Mouse (Mus musculus) leukemia stem cell, adult 10-12 weeks (primary cell): ENCODE results near the gene Vax2. TPM values are rescaled to one million over a fixed set of nuclear protein-coding genes. Genes with fewer than 3 reads are reported as not detected.

Experiments
- polyA plus RNA-seq: library from polyadenylated mRNA; stranded (reverse); fragments of >175 nt; gene quantifications from 2 replicates; pipeline ENCODE4 v1.2.3, GENCODE M21; 2012; ENCODE audit warnings: low replicate concordance

Vax2 gene
- polyA plus RNA-seq = 0.19 and 0.24 TPM in 2 replicates

GRCm38 (mm10) chr6:83711067-83711675 is at the start of gene Vax2:
Gene Vax2, plus strand, starts transcription at chr6:83711264.

GRCm38 (mm10) chr6:83677757-83678156 is 33.3 kb upstream of the Vax2 start, which contains the start of gene Cd207:
Gene Cd207, minus strand, starts transcription at chr6:83677857.

GRCm38 (mm10) chr6:83742761-83743160 is 31.7 kb downstream of the Vax2 start, which contains the start of gene Atp6v1b1:
Gene Atp6v1b1, plus strand, starts transcription at chr6:83742990.

GRCm38 (mm10) chr6:83762344-83762743 is 51.3 kb downstream of the Vax2 start, which contains the start of gene Ankrd53:
Gene Ankrd53, plus strand, starts transcription at chr6:83762644.

GRCm38 (mm10) chr6:83775638-83776293 is 64.7 kb downstream of the Vax2 start, which contains the start of gene Tex261:
Gene Tex261, minus strand, starts transcription at chr6:83775813.

Other genes with a start within 250 kb of the Vax2 start
- 6.0 and 15.2 TPM in 2 replicates for gene Dguok, start 204.3 kb upstream of the Vax2 start, polyA plus RNA-seq
- gene Actg2, start 175.0 kb upstream of the Vax2 start, polyA plus RNA-seq = not detected in 2 replicates
- 0.55 and 2.0 TPM in 2 replicates for gene Stambp, start 138.5 kb upstream of the Vax2 start, polyA plus RNA-seq
- not detected in 2 replicates for gene Clec4f, start 55.1 kb upstream of the Vax2 start, polyA plus RNA-seq
- gene Cd207, start 33.4 kb upstream of the Vax2 start, polyA plus RNA-seq = 0.15 and 0.23 TPM in 2 replicates
- not detected in 2 replicates for gene Atp6v1b1, start 31.7 kb downstream of the Vax2 start, polyA plus RNA-seq
- gene Ankrd53, start 51.4 kb downstream of the Vax2 start, polyA plus RNA-seq = not detected in 2 replicates
- gene Tex261, start 64.5 kb downstream of the Vax2 start, polyA plus RNA-seq = 44.1 and 49.6 TPM in 2 replicates
- 2.7 and 2.9 TPM in 2 replicates for gene Nagk, start 83.7 kb downstream of the Vax2 start, polyA plus RNA-seq
- gene Paip2b, start 120.5 kb downstream of the Vax2 start, polyA plus RNA-seq = 5.0 and 6.2 TPM in 2 replicates
- gene Zfp638, start 155.8 kb downstream of the Vax2 start, polyA plus RNA-seq = 5.2 and 6.7 TPM in 2 replicates